Mouse (Mus musculus) hindbrain, embryonic 11.5 days (tissue): ENCODE measurements around the gene Mcat. TPM values are rescaled to one million over a fixed set of nuclear protein-coding genes. Genes with fewer than 3 reads are reported as not detected.
A peak's percentile ranks its signal among the peaks of the same experiment; 100 is the strongest.

Experiments used
- ATAC-seq: fragments of 200-750 bp; cut with Nextera tagmentation; 2 replicates; pipeline ENCODE4 v1.8.0; 2017; ENCODE audit warnings: mild to moderate bottlenecking, moderate TSS enrichment, moderate library complexity; ENCODE audit not compliant: low FRiP score
- DNase-seq: peaks from one replicate; pipeline ENCODE4 v3.0.0-alpha.2; 2015; ENCODE audit warnings: low spot score
- H3K27ac ChIP-seq: fragments of 300-500 bp; sonication (generic); 2 replicates; pipeline ENCODE4 v1.5.1; 2014; ENCODE audit warnings: mild to moderate bottlenecking, low read depth, low read length
- H3K27me3 ChIP-seq: fragments of 300-500 bp; sonication (generic); 2 replicates; pipeline ENCODE4 v1.6.1; 2014; ENCODE audit warnings: mild to moderate bottlenecking, low read length, moderate library complexity, mixed read lengths; ENCODE audit not compliant: control insufficient read depth, insufficient read depth
- H3K36me3 ChIP-seq: fragments of 300-500 bp; sonication (generic); 2 replicates; pipeline ENCODE4 v1.6.1; 2014; ENCODE audit warnings: mild to moderate bottlenecking, low read length, moderate library complexity, mixed read lengths; ENCODE audit not compliant: control insufficient read depth, insufficient read depth
- H3K4me1 ChIP-seq: fragments of 300-500 bp; sonication (generic); replicated peaks from 2 replicates; pipeline ENCODE4 v1.6.1; 2014; ENCODE audit warnings: low read length, mixed read lengths; ENCODE audit not compliant: control insufficient read depth, insufficient read depth
- H3K4me2 ChIP-seq: fragments of 300-500 bp; sonication (generic); replicated peaks from 2 replicates; pipeline ENCODE4 v1.6.1; 2014; ENCODE audit warnings: mild to moderate bottlenecking, low read depth, low read length
- H3K4me3 ChIP-seq: fragments of 300-500 bp; sonication (generic); 2 replicates; pipeline ENCODE4 v1.5.1; 2014; ENCODE audit warnings: low read depth, low read length
- H3K9ac ChIP-seq: fragments of 300-500 bp; sonication (generic); 2 replicates; pipeline ENCODE4 v1.6.1; 2014; ENCODE audit warnings: low read depth, low read length
- H3K9me3 ChIP-seq: fragments of 300-500 bp; sonication (generic); 2 replicates; pipeline ENCODE4 v1.6.1; 2016; ENCODE audit warnings: low read length; ENCODE audit not compliant: control insufficient read depth
- WGBS: fragments of 180-500 bp; shearing (Covaris S2); extraction: QIAGEN DNeasy Blood & Tissue Kit; methylation state at CpG from one replicate; pipeline ENCODE4 v1.1.7; 2014; 5-methylcytosine and 5-hydroxymethylcytosine counted together
- polyA plus RNA-seq: library from polyadenylated mRNA; unstranded; fragments of >200 nt; fragmentation: Nextera tagmentation; extraction: Ambion mirVana; gene quantifications from 2 replicates; pipeline ENCODE4 v1.2.1, GENCODE M21; 2014

Gene Mcat
- polyA plus RNA-seq, 1 experiment from 2014 or later: 38.9 TPM

GRCm38 (mm10) chr15:83596833-83597232 is 33.2 kb upstream of the Mcat start:
- Histone ChIP-seq H3K4me2 (no peak overlapping the region), H3K27me3 (no peaks in the 10 kb centered on the region), H3K27ac (no peak overlapping the region), H3K9ac (no peak overlapping the region), H3K9me3 (no peaks in the 10 kb centered on the region), H3K36me3 (no peaks in the 10 kb centered on the region), H3K4me3 (no peak overlapping the region), H3K4me1 (peaks cover 6% of the 10 kb centered on the region)
- ATAC-seq (no peak), DNase-seq (no peak)
- WGBS: 92% methylated on average over 4 of the region's 4 CpGs

GRCm38 (mm10) chr15:83595364-83595711 is 31.8 kb upstream of the Mcat start:
- no peaks in the 10 kb centered on the region for H3K9me3 ChIP-seq
- peak overlapping the region; percentile 79 for H3K4me2 ChIP-seq
- 0 out of 2 replicates have a peak overlapping the region, but pooled peaks have one; percentile 34 for H3K9ac ChIP-seq
- H3K36me3 ChIP-seq: no peaks in the 10 kb centered on the region
- no peaks in the 10 kb centered on the region for H3K27me3 ChIP-seq
- 0 out of 2 replicates have a peak, but pooled peaks have one; percentile 21 for ATAC-seq
- 37% methylated on average over 7 of the region's 7 CpGs for WGBS
- no peak for DNase-seq
- H3K4me1 ChIP-seq: peaks cover 6% of the 10 kb centered on the region
- H3K27ac ChIP-seq: no peak overlapping the region
- H3K4me3 ChIP-seq: peak overlapping the region; percentile 78

GRCm38 (mm10) chr15:83594513-83595363 is 31.2 kb upstream of the Mcat start, which contains the start of gene Ttll12:
Ttll12 (minus strand) TSS chr15:83595157.
- Histone ChIP-seq H3K4me3 (peak within 1 kb of the TSS; percentile 78), H3K9ac (peak within 1 kb of the TSS; percentile 82), H3K27me3 (no peaks in the 10 kb centered on the region), H3K4me2 (peak within 1 kb of the TSS; percentile 79), H3K27ac (no peak within 1 kb of the TSS), H3K9me3 (no peaks in the 10 kb centered on the region), H3K36me3 (no peaks in the 10 kb centered on the region), H3K4me1 (peaks cover 6% of the 10 kb centered on the region)
- WGBS: under 1% methylated on average over 68 of the region's 68 CpGs
- DNase-seq (peak; percentile 100), ATAC-seq (peak; percentile 89)

GRCm38 (mm10) chr15:83593702-83594512 is 30.3 kb upstream of the Mcat start:
- ATAC-seq (peak; percentile 55), DNase-seq (peak; percentile 47)
- no peaks in the 10 kb centered on the region for H3K9me3 ChIP-seq
- H3K27me3 ChIP-seq: no peaks in the 10 kb centered on the region
- no peaks in the 10 kb centered on the region for H3K36me3 ChIP-seq
- peak overlapping the region; percentile 78 for H3K4me3 ChIP-seq
- peak overlapping the region; percentile 82 for H3K9ac ChIP-seq
- peak overlapping the region; percentile 79 for H3K4me2 ChIP-seq
- 11% methylated on average over 19 of the region's 19 CpGs for WGBS
- H3K27ac ChIP-seq: no peak overlapping the region
- peaks cover 6% of the 10 kb centered on the region for H3K4me1 ChIP-seq

GRCm38 (mm10) chr15:83593189-83593585 is 29.6 kb upstream of the Mcat start:
- Histone ChIP-seq H3K9me3 (no peaks in the 10 kb centered on the region), H3K4me1 (peaks cover 6% of the 10 kb centered on the region), H3K9ac (peak overlapping the region; percentile 82; the same call in 1 of the 2 replicates), H3K36me3 (no peaks in the 10 kb centered on the region), H3K27ac (no peak overlapping the region), H3K4me2 (peak overlapping the region; percentile 79), H3K4me3 (0 out of 2 replicates have a peak overlapping the region, but pooled peaks have one; percentile 78), H3K27me3 (no peaks in the 10 kb centered on the region)
- DNase-seq (no peak), ATAC-seq (no peak)

GRCm38 (mm10) chr15:83592260-83593188 is 28.9 kb upstream of the Mcat start:
- Histone ChIP-seq H3K36me3 (no peaks in the 10 kb centered on the region), H3K4me1 (peaks cover 6% of the 10 kb centered on the region), H3K4me3 (no peak overlapping the region), H3K27ac (no peak overlapping the region), H3K4me2 (no peak overlapping the region; the same call in 1 of the 2 replicates), H3K9ac (peak overlapping the region; percentile 82; the same call in 1 of the 2 replicates), H3K27me3 (no peaks in the 10 kb centered on the region), H3K9me3 (no peaks in the 10 kb centered on the region)
- 83% methylated on average over 8 of the region's 8 CpGs for WGBS
- no peak for DNase-seq
- no peak for ATAC-seq

- no peak overlapping the region for H3K4me3 ChIP-seq
- H3K9me3 ChIP-seq: no peaks in the 10 kb centered on the region
- H3K4me1 ChIP-seq: peaks cover 6% of the 10 kb centered on the region
- no peak for ATAC-seq
- DNase-seq: no peak
- H3K27ac ChIP-seq: no peak overlapping the region
- H3K36me3 ChIP-seq: peaks cover 4% of the 10 kb centered on the region; the same call in 1 of the 2 replicates
- no peak overlapping the region for H3K4me2 ChIP-seq
- no peaks in the 10 kb centered on the region for H3K27me3 ChIP-seq
- no peak overlapping the region for H3K9ac ChIP-seq
- WGBS: 83% methylated on average over 6 of the region's 6 CpGs
Measured at GRCm38 (mm10) chr15:83591758-83592157, 28.2 kb upstream of the Mcat start.

- no peak overlapping the region for H3K9ac ChIP-seq
Measured at GRCm38 (mm10) chr15:83590841-83591240, 27.3 kb upstream of the Mcat start.

More at GRCm38 (mm10) chr15:83590841-83591240, 27.3 kb upstream of the Mcat start:
- H3K4me1 ChIP-seq: peaks cover 6% of the 10 kb centered on the region
- 91% methylated on average over 4 of the region's 4 CpGs for WGBS
- H3K4me3 ChIP-seq: no peak overlapping the region
- H3K27ac ChIP-seq: no peak overlapping the region
- no peaks in the 10 kb centered on the region for H3K27me3 ChIP-seq
- no peak overlapping the region for H3K4me2 ChIP-seq
- no peak for ATAC-seq
- H3K9me3 ChIP-seq: no peaks in the 10 kb centered on the region
- peaks cover 12% of the 10 kb centered on the region for H3K36me3 ChIP-seq
- no peak for DNase-seq
